Mouse (Mus musculus) layer of hippocampus, adult 2 months (tissue): ENCODE measurements around the gene Slc12a8. TPM values are rescaled to one million over a fixed set of nuclear protein-coding genes. Genes with fewer than 3 reads are reported as not detected.

Source experiments
- DNase-seq, 2 experiments: peaks; one replicate each; pipeline ENCODE4 v3.0.0; 2022; ENCODE audit warnings: low spot score in 2 of 2
- H3K27ac ChIP-seq: fragments of 200-600 bp; 2 replicates; pipeline ENCODE4 v1.8.1; 2022
- H3K4me3 ChIP-seq: fragments of 200-600 bp; 2 replicates; pipeline ENCODE4 v1.8.1; 2022; ENCODE audit warnings: mild to moderate bottlenecking
- CTCF ChIP-seq: fragments of 200-600 bp; conservative IDR thresholded peaks from 2 replicates; pipeline ENCODE4 v1.8.1; 2022; ENCODE audit warnings: antibody characterized with exemption, mild to moderate bottlenecking, moderate library complexity
- total RNA-seq, 2 experiments: library from RNA; stranded (reverse); gene quantifications; 2 replicates each; pipeline ENCODE4 v1.2.3; 2021

Gene Slc12a8
- total RNA-seq, 2 experiments from 2014 or later, result 0.64 to 0.71 TPM

DNA sequence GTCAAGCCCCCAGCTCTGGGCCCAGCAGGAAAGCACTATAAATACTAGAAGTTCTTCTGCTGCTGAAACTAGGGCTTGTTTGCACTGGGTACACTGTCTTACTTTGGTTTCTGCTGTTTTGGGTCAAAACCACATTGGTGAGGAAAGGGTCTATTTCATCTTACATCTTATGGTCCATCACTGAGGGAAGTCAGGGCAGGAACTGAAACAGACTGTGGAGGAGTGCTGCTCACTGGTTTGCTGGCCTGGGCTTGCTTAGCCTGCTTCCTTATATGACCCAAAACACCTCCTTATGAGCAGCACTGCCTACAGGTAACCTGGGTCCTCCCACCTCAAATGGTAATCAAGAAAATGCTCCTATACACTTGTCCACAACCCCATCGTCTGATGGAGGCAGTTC lies 176.4 kb downstream of the Slc12a8 start:
- H3K4me3 ChIP-seq, result no peak overlapping the region
- no peak for TF ChIP-seq CTCF
- DNase-seq, result no peak
- H3K27ac ChIP-seq, result no peak overlapping the region

DNA sequence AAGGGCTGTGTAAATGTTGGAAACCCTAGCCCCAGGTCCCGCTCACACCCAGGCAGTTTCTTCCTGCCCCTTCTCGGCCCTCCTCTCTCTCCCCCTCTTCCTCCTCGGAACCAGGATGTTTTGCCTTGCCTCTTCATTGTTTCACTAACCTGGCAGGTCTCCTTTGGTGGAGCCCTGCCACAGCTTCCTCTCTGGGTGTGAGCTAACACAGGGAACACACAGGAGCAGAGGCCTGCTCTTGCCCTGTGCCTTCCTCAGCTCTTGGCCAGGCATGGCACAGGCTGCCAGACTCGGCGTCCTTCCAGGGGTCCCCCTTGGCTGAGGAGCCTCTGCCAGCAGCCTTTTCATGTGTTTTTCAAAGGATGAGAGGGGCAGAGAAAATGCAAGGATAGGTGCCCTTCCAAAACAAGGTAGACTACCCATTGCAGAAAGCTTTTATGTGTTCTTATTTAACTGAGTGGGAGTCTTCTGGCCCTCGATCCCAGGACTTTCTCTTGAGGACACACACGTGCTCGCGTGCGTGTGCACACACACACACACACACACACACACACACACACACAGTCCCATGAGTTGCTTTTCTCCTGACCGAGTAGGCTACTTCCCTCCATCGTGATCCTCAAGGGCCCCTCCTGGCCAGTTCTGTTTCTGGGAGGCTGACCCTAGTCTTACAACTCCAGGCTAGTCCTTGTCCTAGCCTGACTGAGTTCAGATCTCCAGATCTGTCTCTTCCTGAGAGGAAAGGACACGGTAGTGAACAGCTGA lies 179.9 kb downstream of the Slc12a8 start:
- Histone ChIP-seq H3K27ac (peak overlapping the region; percentile 67), H3K4me3 (no peak overlapping the region)
- no peak for DNase-seq
- TF ChIP-seq CTCF, result no peak

DNA sequence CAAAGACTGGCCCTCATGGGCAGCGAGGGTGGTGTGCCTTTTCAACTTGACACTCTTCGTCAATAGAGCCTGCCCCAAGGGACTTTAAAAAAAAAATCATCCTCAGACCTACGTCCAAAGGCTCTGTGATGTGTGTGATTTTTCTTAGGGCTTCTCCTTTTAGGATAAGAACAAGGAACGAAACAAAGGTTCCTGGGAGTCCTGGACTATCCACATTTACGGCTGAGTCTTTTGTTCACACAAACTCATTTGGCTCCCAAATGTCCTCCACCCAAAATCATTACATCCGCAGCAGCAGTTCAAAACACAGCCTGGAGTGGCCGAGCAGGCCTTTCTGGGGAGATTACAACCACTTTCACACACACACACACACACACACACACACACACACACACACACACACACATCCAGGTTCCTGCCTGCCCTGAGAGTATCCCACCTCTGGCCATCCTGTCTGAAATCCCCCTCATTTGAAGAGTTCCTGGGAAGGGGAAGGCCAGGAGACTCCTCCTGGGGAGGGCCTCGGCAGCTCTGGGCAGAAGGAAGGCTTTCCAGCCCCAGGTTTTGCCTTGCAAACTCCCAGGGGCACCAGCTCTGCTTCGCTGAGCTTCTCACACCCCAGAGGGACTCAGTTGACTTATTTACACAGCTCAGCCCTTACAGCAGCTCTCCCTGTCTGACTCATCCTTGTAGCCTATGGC lies 180.6 kb downstream of the Slc12a8 start:
- Histone ChIP-seq H3K27ac (peak overlapping the region; percentile 69), H3K4me3 (no peak overlapping the region)
- no peak for DNase-seq
- no peak for TF ChIP-seq CTCF

DNA sequence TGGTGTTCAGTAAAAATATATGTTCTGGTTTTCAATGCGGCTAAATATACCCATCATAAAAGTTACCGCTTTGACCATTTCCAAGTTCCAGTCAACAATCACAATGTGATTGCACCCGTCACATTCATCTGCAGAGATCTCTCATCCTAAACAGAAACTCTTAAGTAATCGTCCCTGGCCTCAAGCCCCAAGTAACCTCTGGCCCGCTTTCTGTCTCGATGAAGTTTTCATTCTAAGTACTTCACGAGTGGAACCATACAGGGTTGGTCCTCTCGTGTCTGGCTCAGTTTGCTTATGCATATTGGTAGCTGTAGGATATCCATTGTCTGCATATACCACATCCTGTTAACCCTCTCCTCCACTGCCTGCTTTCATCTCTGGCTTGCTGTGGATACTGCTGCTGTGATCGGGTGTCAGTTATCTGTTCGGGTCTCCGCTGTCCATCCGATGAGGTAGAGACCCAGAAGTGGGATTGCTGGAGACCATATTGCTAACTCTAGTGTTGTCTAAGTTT lies 181.2 kb downstream of the Slc12a8 start:
- Histone ChIP-seq H3K27ac (peak overlapping the region; percentile 69; the same call in 1 of the 2 replicates), H3K4me3 (no peak overlapping the region)
- DNase-seq, result no peak
- TF ChIP-seq CTCF, result no peak

DNA sequence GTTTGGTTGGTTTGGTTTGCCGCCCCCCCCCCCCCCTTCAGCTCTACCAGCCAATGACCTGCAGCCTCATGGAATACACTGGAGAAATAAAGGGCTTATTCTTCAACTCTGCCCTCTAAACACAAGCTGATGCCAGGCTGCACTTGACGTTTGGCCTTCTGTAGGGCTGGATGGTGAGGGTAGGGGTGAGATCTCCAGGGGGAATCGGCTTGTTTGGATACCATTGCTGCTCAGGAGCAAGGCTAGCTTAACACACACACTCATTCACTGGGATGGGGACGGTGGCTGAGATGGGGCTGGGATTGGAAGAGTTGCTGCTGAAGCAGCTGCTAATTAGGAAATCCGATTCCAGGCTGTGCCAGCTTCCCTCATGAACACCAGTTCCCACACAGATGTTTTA lies 183.5 kb downstream of the Slc12a8 start:
- H3K4me3 ChIP-seq, result no peak overlapping the region
- TF ChIP-seq CTCF, result no peak
- no peak for DNase-seq
- no peak overlapping the region for H3K27ac ChIP-seq

DNA sequence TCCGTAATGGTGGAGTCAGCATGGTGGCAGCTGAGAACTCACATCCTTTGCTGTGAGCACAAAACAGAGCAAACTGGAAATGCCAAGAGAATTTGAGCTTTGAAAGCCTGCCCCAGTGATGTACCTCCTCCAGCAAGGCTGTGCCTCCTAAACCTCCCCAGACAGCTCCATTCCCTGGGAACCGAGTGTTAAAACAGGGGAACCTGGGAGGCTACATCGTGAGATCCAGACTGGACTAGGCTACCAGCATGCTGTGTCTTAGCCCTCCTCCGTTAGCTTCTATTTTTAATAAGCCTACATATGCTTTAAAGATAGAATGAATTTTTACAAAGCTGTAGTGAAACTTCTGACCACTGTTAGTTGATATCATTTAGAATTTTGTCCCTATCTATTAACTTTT lies 184.7 kb downstream of the Slc12a8 start:
- TF ChIP-seq CTCF, result no peak
- no peak for DNase-seq
- H3K4me3 ChIP-seq, result no peak overlapping the region
- H3K27ac ChIP-seq, result no peak overlapping the region

DNA sequence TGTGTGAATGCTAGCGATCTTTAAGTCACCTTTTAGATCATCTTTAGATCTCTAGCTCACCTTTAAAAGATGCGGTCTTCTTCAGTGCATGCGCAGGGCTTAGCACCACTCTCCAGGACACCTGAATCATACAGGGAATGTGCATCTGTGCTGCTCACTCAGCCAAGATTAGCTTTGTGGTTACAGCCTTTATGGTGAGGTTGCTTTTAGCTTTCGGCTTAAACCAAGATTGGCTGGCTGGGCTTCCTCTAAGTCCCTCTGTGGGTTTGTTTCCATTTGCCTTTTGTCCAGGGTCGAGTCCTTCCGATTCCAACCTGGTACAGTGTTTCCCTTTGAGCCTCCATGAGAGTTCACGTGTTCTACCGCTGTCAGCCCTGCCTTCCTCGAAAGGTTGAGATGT lies 187.2 kb downstream of the Slc12a8 start:
- DNase-seq, result no peak
- H3K4me3 ChIP-seq, result no peak overlapping the region
- H3K27ac ChIP-seq, result no peak overlapping the region
- TF ChIP-seq CTCF, result no peak

DNA sequence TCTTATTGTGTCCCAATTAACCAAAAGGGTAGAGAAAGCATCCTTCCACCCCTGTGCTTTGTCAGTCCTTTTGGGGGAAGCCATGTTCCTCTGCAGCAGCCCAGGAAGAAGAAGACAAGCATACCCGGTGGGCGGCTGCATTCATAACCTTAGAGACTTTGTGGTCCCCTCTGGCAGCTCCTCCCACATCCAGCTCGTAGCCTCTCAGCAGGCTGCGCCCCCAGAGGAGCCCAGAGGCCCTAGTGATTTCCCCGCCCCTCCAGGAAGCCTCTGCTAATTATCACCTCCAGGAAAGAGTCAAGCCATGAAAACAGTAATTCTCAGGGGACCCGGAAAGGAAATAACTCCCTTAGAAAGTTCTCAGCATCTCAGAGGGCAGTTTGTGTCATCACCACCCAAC lies 188.1 kb downstream of the Slc12a8 start:
- Histone ChIP-seq H3K27ac (no peak overlapping the region), H3K4me3 (no peak overlapping the region)
- TF ChIP-seq CTCF, result 0 out of 2 replicates have a peak, but pooled peaks have one; percentile 8
- no peak for DNase-seq

DNA sequence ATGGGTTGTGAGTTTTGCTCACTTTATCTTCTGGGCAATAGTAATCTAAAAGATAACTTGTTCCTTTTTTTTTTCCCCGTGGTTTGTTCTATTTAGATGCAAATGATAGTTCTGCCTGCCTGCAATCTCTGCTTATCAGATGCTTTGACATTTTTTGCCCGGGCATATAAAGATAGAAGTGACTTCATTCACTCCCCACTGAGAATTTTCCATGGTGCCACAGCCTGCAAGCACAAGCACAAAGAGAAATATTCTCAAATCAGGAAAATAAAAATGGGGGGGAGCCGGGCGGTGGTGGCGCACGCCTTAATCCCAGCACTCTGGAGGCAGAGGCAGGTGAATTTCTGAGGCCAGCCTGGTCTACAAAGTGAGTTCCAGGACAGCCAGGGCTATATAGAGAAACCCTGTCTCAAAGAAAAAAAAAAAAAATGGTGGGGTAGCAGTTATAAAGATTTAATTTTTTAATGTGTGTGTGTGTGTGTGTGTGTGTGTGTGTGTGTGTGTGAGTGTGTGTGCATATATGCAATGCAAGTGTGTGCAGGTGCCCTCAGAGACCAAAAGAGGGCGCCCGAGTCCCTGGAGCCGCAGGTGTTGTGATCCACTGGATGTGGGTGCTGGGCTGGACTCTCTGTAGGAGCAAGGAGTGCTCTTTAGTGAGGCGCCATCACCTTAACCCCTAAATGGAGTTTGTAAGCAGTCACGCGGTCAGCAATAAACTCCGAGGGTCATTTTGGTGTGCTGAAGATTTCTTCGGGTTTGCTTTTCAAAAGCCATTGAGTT lies 189.2 kb downstream of the Slc12a8 start:
- TF ChIP-seq CTCF, result no peak
- no peak for DNase-seq
- Histone ChIP-seq H3K27ac (no peak overlapping the region), H3K4me3 (no peak overlapping the region)

DNA sequence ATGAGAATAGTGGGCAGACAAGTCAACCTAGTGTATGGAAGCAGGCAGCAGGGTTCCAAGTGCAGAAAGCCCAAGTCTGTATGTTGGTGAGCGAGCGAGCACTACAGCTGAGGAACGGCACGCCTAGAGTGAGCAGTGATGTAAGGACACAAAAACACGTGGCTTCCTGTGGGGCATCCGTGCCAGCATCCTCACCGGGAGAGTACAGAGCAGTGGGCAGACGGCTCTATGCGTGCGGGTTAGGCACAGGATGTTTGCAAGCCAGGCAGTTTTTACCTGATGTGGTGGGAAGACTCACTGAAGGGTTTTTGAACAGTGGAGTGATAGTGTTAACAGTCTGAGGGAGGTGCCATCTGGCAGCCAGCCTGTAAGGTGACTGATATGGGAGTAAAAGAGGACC lies 190.9 kb downstream of the Slc12a8 start:
- no peak overlapping the region for H3K4me3 ChIP-seq
- no peak for TF ChIP-seq CTCF
- no peak for DNase-seq
- no peak overlapping the region for H3K27ac ChIP-seq

DNA sequence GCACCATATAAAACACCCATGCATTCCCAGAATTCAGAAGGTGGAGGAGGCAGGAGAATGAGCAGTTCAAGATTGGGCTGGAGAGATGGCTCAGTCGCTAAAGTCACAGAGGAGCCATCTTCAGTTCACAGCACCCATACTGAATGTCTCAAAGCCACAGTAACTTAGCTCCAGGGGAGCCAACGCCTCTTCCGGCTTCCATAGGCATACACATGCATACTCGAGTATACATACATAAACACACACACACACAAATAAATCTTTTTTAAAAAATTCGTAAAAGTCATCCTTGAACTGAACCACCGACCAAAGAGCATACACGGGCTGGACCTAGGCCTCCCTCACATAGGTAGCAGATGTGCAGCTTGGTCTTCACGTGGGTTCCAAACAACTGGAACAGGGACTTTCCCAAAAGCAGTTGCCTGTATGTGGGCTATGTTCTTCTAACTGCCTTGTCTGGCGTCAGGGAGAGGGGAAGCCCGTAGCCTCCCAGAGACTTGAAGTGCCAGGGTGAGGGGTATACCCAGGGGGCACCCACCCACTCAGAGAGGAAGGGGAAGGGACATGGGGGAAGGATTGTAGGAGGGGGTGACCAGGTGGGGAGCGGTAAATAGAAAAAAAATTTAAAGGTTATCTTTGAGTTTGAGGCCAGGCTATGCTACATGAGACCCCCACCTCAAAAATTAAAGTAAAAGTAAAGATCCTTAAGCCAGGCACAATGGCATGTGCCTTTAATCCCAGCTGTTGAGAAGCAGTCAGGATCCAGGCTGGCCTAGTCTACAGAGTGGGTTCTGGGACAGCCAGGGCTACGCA lies 191.7 kb downstream of the Slc12a8 start:
- H3K27ac ChIP-seq, result no peak overlapping the region
- no peak for TF ChIP-seq CTCF
- no peak overlapping the region for H3K4me3 ChIP-seq
- DNase-seq, result no peak

Other genes starting within 250 kb of the Slc12a8 start
- gene Zfp148, start 136.5 kb upstream of the Slc12a8 start, total RNA-seq, result 100 to 1,000 TPM; 161 to 166 TPM
- 10 to 100 TPM; 24.6 to 28.8 TPM for gene Heg1, start 167.0 kb downstream of the Slc12a8 start, total RNA-seq